Mouse (Mus musculus) cortical plate, adult 2 months (tissue): ENCODE data around the gene Adgrl1.

Experiments used
- CTCF ChIP-seq: fragments of 200-500 bp; IDR thresholded peaks from 2 replicates; pipeline ENCODE4 v1.5.1; 2011; ENCODE audit warnings: mild to moderate bottlenecking, control low read depth, low read length; ENCODE audit not compliant: insufficient read depth; ENCODE audit errors: extremely low read depth
- POLR2A ChIP-seq: fragments of 200-500 bp; IDR thresholded peaks from 2 replicates; pipeline ENCODE4 v1.6.1; 2011; ENCODE audit warnings: mild to moderate bottlenecking, low read length, control low read depth; ENCODE audit not compliant: insufficient read depth; ENCODE audit errors: extremely low read depth

- no peak for TF ChIP-seq POLR2A
- TF ChIP-seq CTCF, result peak; percentile 94
Measured at GRCm38 (mm10) chr8:83895894-83896293, 4.0 kb upstream of the Adgrl1 start.
